Mouse (Mus musculus): ENCODE measurements around the gene 2900011O08Rik. TPM values are rescaled to one million over a fixed set of nuclear protein-coding genes. Genes with fewer than 3 reads are reported as not detected.

The 2900011O08Rik gene
- total RNA-seq, 2 experiments from 2014 or later: not detected

- intact Hi-C loops (cut with DNase I): loop anchor here (5.0 kb wide), 1 partner anchor 228 kb away; the partner anchor contains the start of genes Mpv17l and Pdxdc1
- no peak for DNase-seq
Observed at GRCm38 (mm10) chr16:14130796-14131195, 144.4 kb downstream of the 2900011O08Rik start.

- intact Hi-C loops (cut with DNase I): loop anchor here (5.0 kb wide), 1 partner anchor 229 kb away; the partner anchor contains the start of genes Mpv17l and Pdxdc1
Observed at GRCm38 (mm10) chr16:14131376-14131775, 145.0 kb downstream of the 2900011O08Rik start.

GRCm38 (mm10) chr16:14131838-14132237 lies 145.4 kb downstream of the 2900011O08Rik start:
- intact Hi-C loops (cut with DNase I): loop anchor here (5.0 kb wide), 1 partner anchor 230 kb away; the partner anchor contains the start of genes Mpv17l and Pdxdc1
- no peak for DNase-seq

More at GRCm38 (mm10) chr16:14131376-14131775, 145.0 kb downstream of the 2900011O08Rik start:
- DNase-seq: no peak

- DNase-seq: no peak
Observed at GRCm38 (mm10) chr16:14135014-14135413, 148.6 kb downstream of the 2900011O08Rik start.

GRCm38 (mm10) chr16:14137976-14138561 lies 151.7 kb downstream of the 2900011O08Rik start:
- intact Hi-C loops (cut with DNase I): no loop called here
- DNase-seq: no peak

More at GRCm38 (mm10) chr16:14135014-14135413, 148.6 kb downstream of the 2900011O08Rik start:
- intact Hi-C loops (cut with DNase I): no loop called here

- intact Hi-C loops (cut with DNase I): no loop called here
- DNase-seq: no peak
Observed at GRCm38 (mm10) chr16:14139106-14139505, 152.7 kb downstream of the 2900011O08Rik start.

- no peak for DNase-seq
Observed at GRCm38 (mm10) chr16:14143298-14143697, 156.9 kb downstream of the 2900011O08Rik start.

GRCm38 (mm10) chr16:14147712-14148111 lies 161.3 kb downstream of the 2900011O08Rik start:
- intact Hi-C loops (cut with DNase I): no loop called here
- DNase-seq: no peak

More at GRCm38 (mm10) chr16:14143298-14143697, 156.9 kb downstream of the 2900011O08Rik start:
- intact Hi-C loops (cut with DNase I): no loop called here

Small RNAs within 50 kb of the gene (microRNA-seq; reads per million reads assigned to microRNA genes)
- gene Gm27671: 0 reads per million in 2 experiments

Other genes with a start within 250 kb of the 2900011O08Rik start
- 10 to 100 TPM; 42.5 to 47.6 TPM for gene Rrn3, start 205.9 kb upstream of the 2900011O08Rik start, total RNA-seq (2021)
- 10 to 100 TPM; 66.2 to 66.5 TPM for gene Ntan1, start 167.8 kb upstream of the 2900011O08Rik start, total RNA-seq (2021)
- 10 to 100 TPM; 78.5 to 80.1 TPM for gene Pdxdc1, start 83.5 kb upstream of the 2900011O08Rik start, total RNA-seq (2021)
- gene Mpv17l, start 83.4 kb upstream of the 2900011O08Rik start, total RNA-seq (2021): 1 to 10 TPM in 1 of 2 experiments, under 1 TPM in 1; 0.74 to 1.3 TPM
- not detected for gene Ifitm7, start 284 bp downstream of the 2900011O08Rik start, total RNA-seq (2021)
- gene Nde1, start 176.7 kb downstream of the 2900011O08Rik start, total RNA-seq (2021): 10 to 100 TPM; 34.8 to 39.2 TPM
- 10 to 100 TPM; 24.4 to 28.5 TPM for gene Marf1, start 176.7 kb downstream of the 2900011O08Rik start, total RNA-seq (2021)

Measured in heart, postnatal 10 days (tissue).